In the genomic region with DNA sequence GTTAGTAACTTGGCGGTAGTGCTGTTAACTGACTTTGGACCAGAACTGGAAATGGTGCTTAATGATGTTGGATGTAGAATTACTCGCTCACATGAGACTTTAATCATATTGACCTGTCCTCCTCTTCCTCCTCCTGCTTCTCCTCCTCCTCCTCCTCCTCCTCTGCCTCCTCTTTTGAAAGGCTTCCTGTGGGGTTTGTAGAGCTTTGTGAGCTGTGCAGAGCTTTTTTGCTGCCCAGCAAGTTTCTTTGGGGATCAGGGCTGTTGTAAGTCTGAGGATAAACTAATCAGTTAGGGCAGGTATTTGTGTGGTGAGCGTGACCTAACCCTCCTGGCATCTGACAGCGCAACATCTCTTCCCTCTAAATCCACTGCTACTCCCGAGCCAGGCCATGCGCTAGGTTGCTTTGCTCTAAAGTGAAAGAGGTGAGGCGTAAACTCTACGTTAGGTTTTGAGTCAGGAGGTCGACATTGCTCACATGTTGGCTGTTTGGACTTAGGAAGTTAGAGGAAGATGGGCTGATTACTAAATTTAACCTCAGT, we compare ENCODE assay signal across 9 mouse cellular contexts. TPM values are rescaled to one million over a fixed set of nuclear protein-coding genes. Genes with fewer than 3 reads are reported as not detected.
A peak's percentile ranks its signal among the peaks of the same experiment; 100 is the strongest.
DNase-seq lines count a peak whose midpoint lies in the region; ATAC-seq lines count a peak whose summit lies in the region.
"Had no signal": no experiment of that assay in that cellular context is flagged by ENCODE, and none has a peak within 500 bp of the region (broad histone marks: within the 10 kb centered on the region; RNA-seq: fewer than 3 reads in every experiment).

No protein-coding gene starts in this region.

- H3K4me2 ChIP-seq in forebrain, embryonic 15.5 days (replicated peaks), result peak overlapping the region; percentile 44; the same call in 1 of the 2 replicates
- H3K4me2 ChIP-seq in limb, embryonic 13.5 days (replicated peaks), result peak overlapping the region; percentile 58

- WGBS in heart, embryonic 10.5 days, result 46% methylated on average over 9 of the region's 9 CpGs
- whole genome bisulfite sequencing in forebrain, embryonic 15.5 days, result 18% methylated on average over 9 of the region's 9 CpGs
- WGBS in limb, embryonic 13.5 days, result 63% methylated on average over 9 of the region's 9 CpGs

- intact Hi-C loops in heart, postnatal 25 days (cut with DNase I), result no loop called here

- H3K4me1 ChIP-seq in heart, embryonic 10.5 days, result peaks cover 53% of the 10 kb centered on the region
- peaks cover 22% of the 10 kb centered on the region for H3K4me1 ChIP-seq in forebrain, embryonic 15.5 days
- H3K4me1 ChIP-seq in limb, embryonic 13.5 days, result peaks cover 20% of the 10 kb centered on the region

- peak overlapping the region; percentile 86 for H3K27ac ChIP-seq in heart, embryonic 10.5 days
- no peak overlapping the region for H3K27ac ChIP-seq in forebrain, embryonic 15.5 days (replicated peaks)
- no peak overlapping the region; the same call in 1 of the 2 replicates for H3K27ac ChIP-seq in limb, embryonic 13.5 days

- no peak for ATAC-seq in forebrain, embryonic 15.5 days (replicated peaks)
- no peak for ATAC-seq in limb, embryonic 13.5 days (ENCODE audit: low FRiP score, low read depth)
- ATAC-seq in frontal cortex, adult (ENCODE audit: low TSS enrichment), result no peak

- no peak for DNase-seq in heart, embryonic 10.5 days (ENCODE audit: low spot score)
- no peak for DNase-seq in heart, postnatal 25 days (ENCODE audit: low spot score)
- DNase-seq in Muller cell, postnatal 12 days (ENCODE audit: inconsistent ontology term), result peak; percentile 70
- no peak for DNase-seq in right cerebral cortex, postnatal 25 days
- no peak for DNase-seq in layer of hippocampus, postnatal 10 days (ENCODE audit: low spot score in 2 of 2)
- DNase-seq: thymus, postnatal 4 days had no signal

- peak overlapping the region; percentile 29; the same call in 1 of the 2 replicates for H3K9ac ChIP-seq in forebrain, embryonic 15.5 days (replicated peaks)
- H3K9ac ChIP-seq in limb, embryonic 13.5 days, result no peak overlapping the region

- no peaks in the 10 kb centered on the region for H3K9me3 ChIP-seq in heart, embryonic 10.5 days
- H3K9me3 ChIP-seq in forebrain, embryonic 15.5 days, result no peaks in the 10 kb centered on the region
- no peaks in the 10 kb centered on the region for H3K9me3 ChIP-seq in limb, embryonic 13.5 days

- H3K36me3 ChIP-seq in heart, embryonic 10.5 days, result no peaks in the 10 kb centered on the region; the same call in 1 of the 2 replicates
- no peaks in the 10 kb centered on the region for H3K36me3 ChIP-seq in forebrain, embryonic 15.5 days
- H3K36me3 ChIP-seq in limb, embryonic 13.5 days, result 0 out of 2 replicates have a peak, but pooled peaks cover 5% of the 10 kb centered on the region

- H3K4me3 ChIP-seq in heart, embryonic 10.5 days, result peak overlapping the region; percentile 43; the same call in 1 of the 2 replicates
- H3K4me3 ChIP-seq in forebrain, embryonic 15.5 days, result 0 out of 2 replicates have a peak overlapping the region, but pooled peaks have one; percentile 18
- H3K4me3 ChIP-seq in limb, embryonic 13.5 days, result peak overlapping the region; percentile 31; the same call in 1 of the 2 replicates

- no peaks in the 10 kb centered on the region for H3K27me3 ChIP-seq in heart, embryonic 10.5 days (ENCODE audit: insufficient read depth, poor library complexity, severe bottlenecking)
- H3K27me3 ChIP-seq in forebrain, embryonic 15.5 days, result no peaks in the 10 kb centered on the region
- H3K27me3 ChIP-seq in limb, embryonic 13.5 days, result no peaks in the 10 kb centered on the region

RNA-seq across cellular contexts. Expression of a gene that starts 44.1 kb away (rescaled TPM):
- polyA plus RNA-seq in heart, embryonic 10.5 days (2016; fragmentation: Nextera tagmentation; extraction: Ambion mirVana), result 34.3 and 39.5 TPM in 2 replicates
- 10 to 100 TPM; 44.6 to 50.0 TPM for total RNA-seq in heart, postnatal 25 days (2021)
- 15.2 and 16.1 TPM in 2 replicates for polyA plus RNA-seq in forebrain, embryonic 15.5 days (2015; fragmentation: Nextera tagmentation; extraction: Ambion mirVana)
- 29.6 and 31.4 TPM in 2 replicates for polyA plus RNA-seq in limb, embryonic 13.5 days (2015; fragmentation: Nextera tagmentation; extraction: Ambion mirVana)
- total RNA-seq in layer of hippocampus, postnatal 10 days (2021), result 10 to 100 TPM; 13.7 to 15.2 TPM
